Mouse (Mus musculus): ENCODE data around the gene E130208F15Rik. TPM values are rescaled to one million over a fixed set of nuclear protein-coding genes. Genes with fewer than 3 reads are reported as not detected.

Gene E130208F15Rik
- not detected in 2 replicates for polyA plus RNA-seq (2014; fragmentation: Nextera tagmentation; extraction: Ambion mirVana)

DNA sequence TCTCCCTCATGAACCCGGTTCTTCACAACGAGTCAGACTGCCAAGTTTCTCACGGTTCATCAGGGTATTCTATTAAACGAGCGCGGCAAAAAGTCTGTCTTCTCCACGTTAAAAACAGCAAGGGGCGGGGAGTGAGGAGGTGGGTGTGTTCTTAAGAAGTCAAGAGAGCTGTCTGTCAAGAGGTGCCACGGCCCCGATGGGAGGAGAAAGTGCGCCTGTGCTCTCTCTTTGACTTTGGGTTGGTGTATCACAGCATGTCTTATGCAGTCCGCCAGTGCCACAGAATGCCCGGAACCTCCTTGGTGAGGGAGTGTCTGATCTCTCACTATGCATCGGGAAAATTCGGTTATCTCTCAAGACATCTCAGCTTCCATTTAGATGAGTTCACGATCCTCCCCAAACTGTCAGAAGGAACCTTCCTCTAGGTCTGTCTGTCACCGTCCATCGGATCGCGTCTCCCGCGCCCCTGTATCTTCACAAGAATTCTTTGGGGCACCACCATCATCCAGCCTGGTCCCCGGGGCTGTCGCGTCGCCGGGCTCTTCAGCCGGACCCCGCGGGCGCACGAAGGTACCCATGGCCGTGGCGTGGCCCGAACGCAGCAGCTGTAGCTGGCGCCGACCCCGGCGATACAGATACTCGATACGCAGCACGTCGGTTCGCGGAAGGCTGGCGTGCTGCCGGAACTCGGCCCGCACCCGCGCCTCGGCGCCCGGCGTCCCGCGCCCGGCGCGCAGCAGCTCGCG, at the start of gene E130208F15Rik:
TSS of gene E130208F15Rik (plus strand) at position 202 of the 746 bp plus-strand sequence.
- Histone ChIP-seq H3K27me3 (ENCODE audit: control insufficient read depth, insufficient read depth, low read length) (no peaks in the 10 kb centered on the region), H3K36me3 (ENCODE audit: control insufficient read depth, insufficient read depth, low read length) (no peaks in the 10 kb centered on the region), H3K9ac (replicated peaks; ENCODE audit: low read depth, low read length) (peak within 1 kb of the TSS; percentile 80), H3K4me1 (ENCODE audit: control insufficient read depth, insufficient read depth, low read length) (peaks cover 9% of the 10 kb centered on the region), H3K4me2 (ENCODE audit: low read depth, low read length) (peak within 1 kb of the TSS; percentile 85), H3K27ac (ENCODE audit: low read depth, low read length) (peak within 1 kb of the TSS; percentile 82), H3K9me3 (ENCODE audit: control insufficient read depth, low read length) (no peaks in the 10 kb centered on the region), H3K4me3 (ENCODE audit: low read depth, low read length) (peak within 1 kb of the TSS; percentile 85)
- ATAC-seq (ENCODE audit: low read depth), result peak; percentile 62
- under 1% methylated on average over 63 of the region's 63 CpGs for WGBS

DNA sequence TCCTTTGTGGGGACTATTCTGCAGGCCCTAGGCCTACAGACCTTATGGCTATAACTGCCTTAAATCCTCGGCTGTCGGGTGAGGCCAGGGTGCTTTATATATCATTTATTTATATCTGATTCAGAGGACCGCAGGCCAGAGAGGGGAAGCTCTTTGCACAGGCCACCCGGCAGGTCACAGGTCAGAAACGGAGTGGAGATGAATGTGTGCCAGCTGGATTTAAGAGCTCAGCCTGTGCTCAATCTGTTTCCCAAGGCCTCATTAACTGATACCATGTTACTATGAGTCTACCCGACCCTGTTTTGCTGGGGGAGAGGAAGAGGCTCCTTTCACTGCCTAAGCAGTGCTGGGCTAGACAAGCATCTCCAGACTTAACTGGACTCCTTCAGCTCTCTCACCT, 47.2 kb upstream of the E130208F15Rik start:
- Histone ChIP-seq H3K4me1 (ENCODE audit: control insufficient read depth, insufficient read depth, low read length) (no peaks in the 10 kb centered on the region), H3K27me3 (ENCODE audit: control insufficient read depth, insufficient read depth, low read length) (no peaks in the 10 kb centered on the region), H3K9me3 (ENCODE audit: control insufficient read depth, low read length) (no peaks in the 10 kb centered on the region), H3K4me2 (ENCODE audit: low read depth, low read length) (no peak overlapping the region), H3K36me3 (ENCODE audit: control insufficient read depth, insufficient read depth, low read length) (no peaks in the 10 kb centered on the region), H3K9ac (replicated peaks; ENCODE audit: low read depth, low read length) (no peak overlapping the region), H3K27ac (ENCODE audit: low read depth, low read length) (no peak overlapping the region), H3K4me3 (ENCODE audit: low read depth, low read length) (no peak overlapping the region)
- WGBS, result 78% methylated on average over 6 of the region's 6 CpGs
- no peak for ATAC-seq (ENCODE audit: low read depth)

DNA sequence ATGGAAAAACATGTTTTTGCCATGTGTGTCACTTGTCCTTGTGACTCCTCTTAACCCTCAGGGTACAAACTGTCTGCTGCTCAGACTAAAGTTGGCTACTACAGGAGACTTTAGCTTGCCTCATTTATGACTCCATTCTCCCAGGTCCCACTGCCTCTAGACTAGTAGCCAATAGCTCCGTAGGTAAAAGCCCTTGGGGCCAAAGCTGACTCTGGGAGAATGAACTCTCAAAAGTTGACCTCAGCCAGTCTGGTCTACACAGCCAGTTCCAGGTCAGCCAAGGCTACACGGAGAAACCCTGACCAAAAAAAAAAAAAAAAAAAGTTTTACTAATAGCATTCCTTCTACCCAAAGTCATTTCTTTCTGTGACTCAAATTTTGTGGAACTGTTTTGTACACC, 42.6 kb upstream of the E130208F15Rik start:
- Histone ChIP-seq H3K9ac (replicated peaks; ENCODE audit: low read depth, low read length) (no peak overlapping the region), H3K4me3 (ENCODE audit: low read depth, low read length) (no peak overlapping the region), H3K9me3 (ENCODE audit: control insufficient read depth, low read length) (no peaks in the 10 kb centered on the region), H3K27me3 (ENCODE audit: control insufficient read depth, insufficient read depth, low read length) (no peaks in the 10 kb centered on the region), H3K27ac (ENCODE audit: low read depth, low read length) (no peak overlapping the region), H3K4me1 (ENCODE audit: control insufficient read depth, insufficient read depth, low read length) (0 out of 2 replicates have a peak, but pooled peaks cover 3% of the 10 kb centered on the region), H3K36me3 (ENCODE audit: control insufficient read depth, insufficient read depth, low read length) (no peaks in the 10 kb centered on the region), H3K4me2 (ENCODE audit: low read depth, low read length) (no peak overlapping the region)
- ATAC-seq (ENCODE audit: low read depth), result no peak
- WGBS, result 65% methylated on average over 2 of the region's 2 CpGs

DNA sequence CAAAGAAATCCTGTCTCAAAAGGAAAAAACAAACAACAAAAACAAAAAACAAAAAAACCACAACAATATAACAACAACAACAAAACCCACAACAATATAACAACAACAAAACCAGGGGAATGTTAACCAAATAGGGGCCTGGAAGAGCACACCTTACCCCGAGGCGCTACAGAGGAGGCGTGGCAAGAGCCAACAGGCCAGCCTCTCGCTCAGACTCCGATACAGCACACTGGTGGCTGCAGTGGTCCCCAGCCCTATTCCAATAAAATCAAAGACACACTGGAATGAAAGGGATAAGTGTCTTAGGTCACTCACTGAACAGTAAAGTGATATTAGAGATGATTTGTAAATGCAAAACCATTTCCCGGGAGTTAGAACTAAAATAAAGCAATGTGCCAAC, 42.0 kb upstream of the E130208F15Rik start:
- no peaks in the 10 kb centered on the region for H3K27me3 ChIP-seq (ENCODE audit: control insufficient read depth, insufficient read depth, low read length)
- ATAC-seq (ENCODE audit: low read depth), result no peak
- peak overlapping the region; percentile 72 for H3K4me2 ChIP-seq (ENCODE audit: low read depth, low read length)
- H3K9ac ChIP-seq (replicated peaks; ENCODE audit: low read depth, low read length), result 0 out of 2 replicates have a peak overlapping the region, but pooled peaks have one; percentile 37
- no peaks in the 10 kb centered on the region for H3K36me3 ChIP-seq (ENCODE audit: control insufficient read depth, insufficient read depth, low read length)
- 0 out of 2 replicates have a peak, but pooled peaks cover 3% of the 10 kb centered on the region for H3K4me1 ChIP-seq (ENCODE audit: control insufficient read depth, insufficient read depth, low read length)
- H3K9me3 ChIP-seq (ENCODE audit: control insufficient read depth, low read length), result no peaks in the 10 kb centered on the region
- WGBS, result 0% methylated on average over 6 of the region's 6 CpGs
- peak overlapping the region; percentile 64 for H3K4me3 ChIP-seq (ENCODE audit: low read depth, low read length)
- no peak overlapping the region for H3K27ac ChIP-seq (ENCODE audit: low read depth, low read length)

DNA sequence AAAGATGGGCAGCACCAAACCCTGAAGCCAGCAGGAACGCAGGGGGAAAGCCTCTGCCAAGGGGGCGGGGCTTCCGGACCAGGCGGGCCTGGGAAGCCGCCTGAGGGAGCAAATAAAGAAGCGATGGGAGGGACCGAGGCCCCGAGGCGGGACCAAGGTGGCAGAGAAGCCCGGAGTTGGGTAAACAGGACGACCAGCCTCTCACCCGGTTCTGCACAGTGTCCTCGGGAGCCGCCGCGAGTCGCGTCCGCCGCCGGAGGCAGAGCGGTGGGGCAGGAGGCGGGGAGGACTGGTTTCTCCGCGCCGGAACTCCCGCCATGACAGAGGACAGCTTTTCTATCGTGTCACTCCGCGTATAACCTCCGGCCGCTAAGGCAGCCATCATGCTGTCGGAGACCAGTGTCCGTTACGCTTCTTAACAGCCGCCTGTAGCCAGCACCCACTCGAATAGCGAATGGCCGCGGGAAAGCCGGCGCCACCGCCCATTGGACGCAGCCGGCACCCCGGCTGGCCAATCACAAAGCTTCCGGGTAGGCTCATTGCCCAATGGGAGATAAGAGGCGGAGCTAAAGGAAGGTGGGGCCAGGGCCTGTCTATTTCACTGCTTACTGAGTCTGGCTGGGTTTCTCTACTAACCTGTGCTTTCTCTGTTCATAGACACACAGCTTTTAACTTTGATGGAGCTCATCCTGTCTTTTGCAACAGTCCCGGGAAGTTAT, 41.4 kb upstream of the E130208F15Rik start, which contains the start of the genes Thap8 and Wdr62:
TSS of gene Thap8 (plus strand) at position 144 of the 719 bp plus-strand sequence.
TSS of gene Wdr62 (minus strand) at position 469 of the 719 bp plus-strand sequence.
- H3K4me3 ChIP-seq (ENCODE audit: low read depth, low read length), result peak within 1 kb of the TSS; percentile 64
- peak; percentile 96 for ATAC-seq (ENCODE audit: low read depth)
- H3K36me3 ChIP-seq (ENCODE audit: control insufficient read depth, insufficient read depth, low read length), result no peaks in the 10 kb centered on the region
- WGBS, result 0% methylated on average over 47 of the region's 49 CpGs
- peak within 1 kb of the TSS; percentile 88 for H3K27ac ChIP-seq (ENCODE audit: low read depth, low read length)
- H3K9me3 ChIP-seq (ENCODE audit: control insufficient read depth, low read length), result no peaks in the 10 kb centered on the region
- no peaks in the 10 kb centered on the region for H3K27me3 ChIP-seq (ENCODE audit: control insufficient read depth, insufficient read depth, low read length)
- H3K4me1 ChIP-seq (ENCODE audit: control insufficient read depth, insufficient read depth, low read length), result 0 out of 2 replicates have a peak, but pooled peaks cover 3% of the 10 kb centered on the region
- H3K9ac ChIP-seq (replicated peaks; ENCODE audit: low read depth, low read length), result peak within 1 kb of the TSS; percentile 37
- peak within 1 kb of the TSS; percentile 72 for H3K4me2 ChIP-seq (ENCODE audit: low read depth, low read length)

DNA sequence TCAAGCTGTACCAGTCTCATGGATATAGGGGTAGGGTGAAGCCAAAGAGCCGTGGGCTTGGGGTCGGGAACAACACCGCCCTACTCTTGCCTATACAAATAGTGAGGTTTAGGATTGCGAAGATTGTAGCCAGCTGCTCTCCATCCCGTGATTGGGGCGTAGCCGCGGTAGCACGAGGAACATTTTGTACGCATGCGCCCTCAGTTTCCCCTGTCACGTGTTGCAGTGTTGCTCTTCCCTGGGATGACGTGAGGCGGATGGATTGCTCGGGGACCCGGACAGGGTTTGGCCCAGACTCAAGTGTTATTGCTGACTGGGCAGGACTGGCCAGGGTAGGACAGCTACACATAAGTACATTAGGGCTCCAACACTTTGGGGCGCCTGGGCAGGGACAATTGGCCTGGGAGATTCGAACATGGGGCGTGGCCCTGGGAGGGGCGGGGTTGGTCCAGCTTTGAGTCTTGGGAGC, 40.8 kb upstream of the E130208F15Rik start:
- no peaks in the 10 kb centered on the region for H3K9me3 ChIP-seq (ENCODE audit: control insufficient read depth, low read length)
- H3K36me3 ChIP-seq (ENCODE audit: control insufficient read depth, insufficient read depth, low read length), result no peaks in the 10 kb centered on the region
- 0 out of 2 replicates have a peak, but pooled peaks cover 3% of the 10 kb centered on the region for H3K4me1 ChIP-seq (ENCODE audit: control insufficient read depth, insufficient read depth, low read length)
- H3K27me3 ChIP-seq (ENCODE audit: control insufficient read depth, insufficient read depth, low read length), result no peaks in the 10 kb centered on the region
- peak overlapping the region; percentile 17 for H3K9ac ChIP-seq (replicated peaks; ENCODE audit: low read depth, low read length)
- peak overlapping the region; percentile 64 for H3K4me3 ChIP-seq (ENCODE audit: low read depth, low read length)
- H3K4me2 ChIP-seq (ENCODE audit: low read depth, low read length), result peak overlapping the region; percentile 72
- peak overlapping the region; percentile 88 for H3K27ac ChIP-seq (ENCODE audit: low read depth, low read length)
- under 1% methylated on average over 20 of the region's 20 CpGs for WGBS
- peak; percentile 91 for ATAC-seq (ENCODE audit: low read depth)

DNA sequence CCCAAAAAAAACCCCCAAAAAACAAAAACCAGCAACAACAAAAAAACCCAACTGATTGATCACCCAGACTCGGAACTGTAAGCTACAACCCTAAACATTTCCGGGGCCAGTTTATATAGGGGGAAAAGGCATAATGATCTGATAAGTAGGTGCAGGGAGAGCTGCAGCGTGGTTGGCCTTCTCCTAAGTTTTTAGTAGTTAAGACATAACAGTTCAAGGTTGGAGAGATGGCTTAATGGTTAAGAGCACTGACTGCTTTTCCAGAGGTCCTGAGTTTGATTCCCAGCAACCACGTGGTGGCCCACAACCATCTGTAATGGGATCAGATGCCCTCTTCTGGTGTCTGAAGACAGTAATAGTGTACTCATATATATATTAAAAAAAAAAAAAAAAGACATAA, 40.0 kb upstream of the E130208F15Rik start:
- no peak overlapping the region for H3K4me3 ChIP-seq (ENCODE audit: low read depth, low read length)
- 87% methylated on average over 4 of the region's 4 CpGs for WGBS
- H3K27me3 ChIP-seq (ENCODE audit: control insufficient read depth, insufficient read depth, low read length), result no peaks in the 10 kb centered on the region
- H3K27ac ChIP-seq (ENCODE audit: low read depth, low read length), result no peak overlapping the region; the same call in 1 of the 2 replicates
- H3K9ac ChIP-seq (replicated peaks; ENCODE audit: low read depth, low read length), result no peak overlapping the region
- no peaks in the 10 kb centered on the region for H3K36me3 ChIP-seq (ENCODE audit: control insufficient read depth, insufficient read depth, low read length)
- no peaks in the 10 kb centered on the region for H3K9me3 ChIP-seq (ENCODE audit: control insufficient read depth, low read length)
- H3K4me2 ChIP-seq (ENCODE audit: low read depth, low read length), result no peak overlapping the region
- ATAC-seq (ENCODE audit: low read depth), result no peak
- 0 out of 2 replicates have a peak, but pooled peaks cover 3% of the 10 kb centered on the region for H3K4me1 ChIP-seq (ENCODE audit: control insufficient read depth, insufficient read depth, low read length)

DNA sequence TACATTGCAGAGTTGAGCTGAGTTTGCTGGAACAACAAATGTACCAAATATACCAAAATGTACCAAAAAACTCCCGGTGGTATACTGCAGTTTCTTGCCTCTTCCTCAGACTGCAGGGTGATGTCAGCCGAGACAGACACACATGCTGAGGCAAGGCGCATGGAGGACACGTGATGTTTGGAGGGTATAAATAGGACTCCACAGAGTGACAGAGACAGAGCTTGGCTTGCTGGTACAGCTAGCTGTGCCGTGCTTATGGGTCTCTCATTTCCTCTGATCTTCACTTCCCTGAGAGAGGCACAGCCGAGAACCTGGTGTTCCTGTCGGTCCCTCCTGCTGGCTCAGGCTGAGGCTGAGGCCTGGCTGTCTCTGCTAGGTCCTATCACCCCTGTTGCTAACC, 38.8 kb upstream of the E130208F15Rik start:
- 80% methylated on average over 7 of the region's 7 CpGs for WGBS
- Histone ChIP-seq H3K9ac (replicated peaks; ENCODE audit: low read depth, low read length) (no peak overlapping the region), H3K27me3 (ENCODE audit: control insufficient read depth, insufficient read depth, low read length) (no peaks in the 10 kb centered on the region), H3K4me3 (ENCODE audit: low read depth, low read length) (no peak overlapping the region), H3K9me3 (ENCODE audit: control insufficient read depth, low read length) (no peaks in the 10 kb centered on the region), H3K36me3 (ENCODE audit: control insufficient read depth, insufficient read depth, low read length) (no peaks in the 10 kb centered on the region), H3K4me1 (ENCODE audit: control insufficient read depth, insufficient read depth, low read length) (0 out of 2 replicates have a peak, but pooled peaks cover 3% of the 10 kb centered on the region), H3K27ac (ENCODE audit: low read depth, low read length) (no peak overlapping the region), H3K4me2 (ENCODE audit: low read depth, low read length) (no peak overlapping the region)
- ATAC-seq (ENCODE audit: low read depth), result no peak

Data from neural tube, embryonic 14.5 days (tissue).